Mouse (Mus musculus): ENCODE measurements around the gene Scarb1. TPM values are rescaled to one million over a fixed set of nuclear protein-coding genes. Genes with fewer than 3 reads are reported as not detected.

Scarb1 gene
- polyA plus RNA-seq, 1 experiment from 2014 or later = 76.6 TPM

DNA sequence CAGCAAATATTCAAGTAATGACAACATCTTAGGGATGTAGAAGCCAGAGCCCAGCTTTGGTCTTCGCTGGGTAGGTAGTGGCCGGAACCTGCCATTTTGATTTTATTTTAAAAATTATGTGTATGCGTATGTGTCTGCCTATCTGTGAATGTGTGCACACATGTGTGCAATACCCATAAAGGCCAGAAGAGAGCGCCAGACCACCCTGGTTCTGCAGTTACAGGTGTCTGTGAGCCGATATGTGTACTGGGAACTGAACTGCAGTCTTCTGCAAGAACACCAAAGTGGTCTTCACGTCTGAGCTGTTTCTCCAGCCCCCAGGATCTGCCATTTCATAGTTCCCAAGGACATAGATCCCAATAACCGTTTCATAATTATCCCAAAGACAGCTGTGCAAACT, 71.1 kb downstream of the Scarb1 start:
- Histone ChIP-seq H3K9me3 (replicated peaks) (peaks cover 3% of the 10 kb centered on the region; the same call in 1 of the 2 replicates), H3K4me3 (replicated peaks) (no peak overlapping the region), H3K27me3 (peaks cover 4% of the 10 kb centered on the region; the same call in 1 of the 2 replicates), H3K9ac (no peak overlapping the region), H3K4me2 (no peak overlapping the region), H3K36me3 (replicated peaks) (no peaks in the 10 kb centered on the region), H3K4me1 (replicated peaks) (peaks cover 33% of the 10 kb centered on the region), H3K27ac (replicated peaks) (no peak overlapping the region)
- ATAC-seq (ENCODE audit: insufficient read depth) = no peak
- WGBS (ENCODE audit: insufficient replicate concordance) = 76% methylated on average over 7 of the region's 7 CpGs

DNA sequence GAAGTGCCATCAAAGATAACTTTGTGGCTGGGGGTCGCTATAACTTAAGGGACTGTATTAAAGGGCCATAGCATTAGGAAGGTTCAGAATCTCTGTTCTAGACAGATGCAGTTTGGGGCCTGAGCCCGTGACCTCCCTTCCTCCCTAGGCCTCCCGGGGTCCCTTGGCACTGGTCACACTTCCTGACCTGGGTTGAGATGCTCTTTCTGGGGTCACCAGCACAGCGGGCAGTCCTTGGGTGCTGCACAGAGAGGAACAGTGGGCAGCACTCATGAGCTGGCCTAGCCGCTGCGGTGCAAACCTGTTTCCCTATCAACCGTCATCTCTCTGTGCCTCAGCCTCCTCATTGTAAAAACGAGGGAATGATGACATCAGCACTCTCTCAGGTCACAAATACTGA, 71.5 kb downstream of the Scarb1 start:
- no peak overlapping the region for H3K4me3 ChIP-seq (replicated peaks)
- peaks cover 3% of the 10 kb centered on the region; the same call in 1 of the 2 replicates for H3K9me3 ChIP-seq (replicated peaks)
- peaks cover 33% of the 10 kb centered on the region for H3K4me1 ChIP-seq (replicated peaks)
- H3K9ac ChIP-seq = no peak overlapping the region
- no peak overlapping the region for H3K4me2 ChIP-seq
- H3K36me3 ChIP-seq (replicated peaks) = no peaks in the 10 kb centered on the region
- 66% methylated on average over 8 of the region's 8 CpGs for WGBS (ENCODE audit: insufficient replicate concordance)
- peaks cover 4% of the 10 kb centered on the region; the same call in 1 of the 2 replicates for H3K27me3 ChIP-seq
- no peak for ATAC-seq (ENCODE audit: insufficient read depth)
- no peak overlapping the region for H3K27ac ChIP-seq (replicated peaks)

DNA sequence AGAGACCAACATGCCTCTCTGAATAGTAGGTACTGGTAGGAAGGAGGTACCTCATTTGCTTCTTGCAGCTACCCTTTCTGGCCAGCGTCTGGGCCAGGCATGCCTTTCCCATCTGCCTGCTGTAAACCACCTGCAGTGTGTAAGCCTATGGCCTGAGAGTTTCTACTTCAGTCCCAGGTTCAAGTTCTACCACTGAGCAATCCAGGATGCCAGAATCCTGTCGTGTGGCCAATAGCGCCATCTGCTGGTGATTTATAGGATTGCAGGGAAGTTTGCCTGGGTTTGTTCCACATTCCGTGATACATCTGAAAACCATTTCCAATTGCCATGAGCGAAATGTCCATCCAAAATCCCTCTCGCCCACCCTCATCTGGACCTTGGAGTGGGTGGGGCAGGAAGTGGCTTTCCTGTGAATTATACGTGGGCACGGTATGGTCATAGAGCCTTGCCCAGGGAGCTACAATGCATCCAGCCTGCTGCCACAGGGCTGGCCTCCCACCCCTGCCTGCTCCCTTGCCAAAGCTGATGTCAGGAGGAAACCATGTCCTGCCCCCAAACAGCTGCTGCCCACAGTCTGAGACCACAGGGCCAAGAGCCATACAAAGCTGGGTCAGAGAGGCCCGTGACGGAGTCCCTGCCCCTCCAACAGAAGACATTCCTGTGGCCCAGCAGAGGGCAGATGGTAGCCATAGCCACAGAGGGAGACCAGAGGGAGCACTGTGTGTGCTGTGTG, 72.7 kb downstream of the Scarb1 start:
- WGBS (ENCODE audit: insufficient replicate concordance) = 15% methylated on average over 10 of the region's 10 CpGs
- Histone ChIP-seq H3K4me3 (replicated peaks) (no peak overlapping the region), H3K27me3 (peaks cover 4% of the 10 kb centered on the region; the same call in 1 of the 2 replicates), H3K4me1 (replicated peaks) (peaks cover 24% of the 10 kb centered on the region), H3K4me2 (peak overlapping the region; percentile 50; the same call in 1 of the 2 replicates), H3K9ac (no peak overlapping the region), H3K27ac (replicated peaks) (no peak overlapping the region), H3K36me3 (replicated peaks) (no peaks in the 10 kb centered on the region), H3K9me3 (replicated peaks) (peaks cover 3% of the 10 kb centered on the region; the same call in 1 of the 2 replicates)
- no peak for ATAC-seq (ENCODE audit: insufficient read depth)

DNA sequence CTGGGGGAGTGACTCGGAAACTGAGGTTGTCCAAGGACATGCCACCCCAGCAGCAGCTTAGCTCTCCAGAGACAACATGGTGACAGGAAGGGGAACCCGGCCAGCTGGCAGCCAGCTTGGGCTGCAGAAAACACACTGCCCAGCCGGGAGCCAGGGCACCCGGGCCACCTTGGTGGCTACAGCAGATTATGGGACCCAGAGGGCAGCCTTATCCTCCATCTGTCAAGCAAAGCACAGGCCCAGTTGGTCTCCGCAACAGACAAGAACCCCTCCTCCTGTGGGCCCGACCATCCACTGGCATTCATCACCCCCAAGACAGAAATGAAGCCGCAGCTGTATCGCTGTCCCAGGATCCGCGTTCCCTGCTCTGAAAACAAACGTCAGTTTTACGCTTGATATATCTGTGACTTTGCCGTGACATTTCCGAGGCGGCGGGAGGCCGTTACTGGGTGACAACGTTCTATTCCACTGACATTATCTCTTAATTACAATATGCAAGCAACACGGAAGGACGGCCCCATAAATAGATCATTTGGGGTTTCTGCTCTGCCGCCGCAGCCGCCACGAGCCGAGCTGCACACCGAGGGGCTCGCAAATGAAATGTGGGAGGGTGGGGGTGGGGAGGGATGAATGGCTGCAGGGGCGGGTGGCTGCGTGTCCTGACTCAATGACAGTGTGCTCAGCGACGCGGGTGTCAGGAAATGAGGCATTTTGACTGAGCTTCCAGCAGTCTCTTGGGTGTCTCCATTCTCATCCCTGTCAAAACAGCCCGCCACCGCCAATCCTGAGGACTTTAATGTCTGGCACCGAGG, 73.5 kb downstream of the Scarb1 start:
- H3K4me2 ChIP-seq = peak overlapping the region; percentile 50
- no peak for ATAC-seq (ENCODE audit: insufficient read depth)

DNA sequence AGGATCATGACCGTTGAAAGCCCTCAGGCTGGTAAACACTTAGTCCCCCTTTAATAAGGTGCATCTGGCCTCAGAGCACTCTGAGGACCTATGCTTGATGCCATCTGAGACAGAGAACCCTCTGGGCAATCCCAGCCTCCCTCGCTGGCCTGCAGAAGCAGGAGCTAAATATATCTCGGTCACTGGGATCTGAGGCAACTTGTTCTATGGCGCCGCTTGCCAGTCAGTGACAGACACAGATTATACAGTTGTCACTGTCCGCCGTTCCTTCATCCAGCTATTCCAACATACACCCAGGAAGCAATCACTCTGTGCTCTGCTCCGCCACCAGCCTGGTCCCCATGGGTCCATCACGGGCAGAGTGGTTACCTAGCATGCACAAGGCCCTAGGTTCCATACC, 74.8 kb downstream of the Scarb1 start:
- no peak overlapping the region for H3K4me2 ChIP-seq
- no peak overlapping the region for H3K9ac ChIP-seq
- WGBS (ENCODE audit: insufficient replicate concordance) = 72% methylated on average over 9 of the region's 9 CpGs
- no peak overlapping the region for H3K4me3 ChIP-seq (replicated peaks)
- ATAC-seq (ENCODE audit: insufficient read depth) = no peak
- peaks cover 4% of the 10 kb centered on the region; the same call in 1 of the 2 replicates for H3K27me3 ChIP-seq
- H3K4me1 ChIP-seq (replicated peaks) = peaks cover 9% of the 10 kb centered on the region; the same call in 1 of the 2 replicates
- H3K9me3 ChIP-seq (replicated peaks) = peaks cover 3% of the 10 kb centered on the region; the same call in 1 of the 2 replicates
- H3K36me3 ChIP-seq (replicated peaks) = no peaks in the 10 kb centered on the region
- no peak overlapping the region for H3K27ac ChIP-seq (replicated peaks)

More for the DNA sequence above, 73.5 kb downstream of the Scarb1 start:
- H3K36me3 ChIP-seq (replicated peaks) = no peaks in the 10 kb centered on the region
- no peak overlapping the region for H3K9ac ChIP-seq
- H3K27me3 ChIP-seq = peaks cover 4% of the 10 kb centered on the region; the same call in 1 of the 2 replicates
- 39% methylated on average over 35 of the region's 35 CpGs for WGBS (ENCODE audit: insufficient replicate concordance)
- peaks cover 21% of the 10 kb centered on the region for H3K4me1 ChIP-seq (replicated peaks)
- H3K9me3 ChIP-seq (replicated peaks) = peaks cover 3% of the 10 kb centered on the region; the same call in 1 of the 2 replicates
- no peak overlapping the region for H3K4me3 ChIP-seq (replicated peaks)
- H3K27ac ChIP-seq (replicated peaks) = no peak overlapping the region

DNA sequence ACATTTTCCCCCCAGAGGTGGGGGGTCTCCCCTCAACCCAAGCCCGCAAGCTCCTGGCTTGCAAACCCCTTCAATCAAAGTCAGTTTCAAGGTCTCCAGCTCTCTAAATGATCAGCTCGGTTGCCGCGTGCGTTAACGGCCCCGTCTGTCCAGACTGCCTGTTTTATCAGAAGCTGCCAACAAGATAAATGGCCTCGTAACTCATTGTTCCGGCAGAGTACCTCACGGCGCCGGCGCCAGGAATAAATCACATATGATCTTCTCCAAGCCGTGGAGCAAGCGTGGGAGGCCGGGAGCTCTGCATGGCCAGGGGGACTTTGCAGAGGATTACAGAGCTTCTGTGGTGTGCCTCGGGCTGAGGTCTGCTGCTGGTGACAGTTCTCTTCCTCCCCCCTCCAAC, 76.2 kb downstream of the Scarb1 start:
- H3K27me3 ChIP-seq = peaks cover 4% of the 10 kb centered on the region; the same call in 1 of the 2 replicates
- H3K4me1 ChIP-seq (replicated peaks) = 0 out of 2 replicates have a peak, but pooled peaks cover 4% of the 10 kb centered on the region
- 19% methylated on average over 17 of the region's 17 CpGs for WGBS (ENCODE audit: insufficient replicate concordance)
- no peaks in the 10 kb centered on the region for H3K36me3 ChIP-seq (replicated peaks)
- H3K9me3 ChIP-seq (replicated peaks) = peaks cover under 1% of the 10 kb centered on the region; the same call in 1 of the 2 replicates
- no peak overlapping the region for H3K27ac ChIP-seq (replicated peaks)
- H3K4me3 ChIP-seq (replicated peaks) = no peak overlapping the region
- no peak overlapping the region for H3K4me2 ChIP-seq
- no peak overlapping the region for H3K9ac ChIP-seq
- ATAC-seq (ENCODE audit: insufficient read depth) = no peak

DNA sequence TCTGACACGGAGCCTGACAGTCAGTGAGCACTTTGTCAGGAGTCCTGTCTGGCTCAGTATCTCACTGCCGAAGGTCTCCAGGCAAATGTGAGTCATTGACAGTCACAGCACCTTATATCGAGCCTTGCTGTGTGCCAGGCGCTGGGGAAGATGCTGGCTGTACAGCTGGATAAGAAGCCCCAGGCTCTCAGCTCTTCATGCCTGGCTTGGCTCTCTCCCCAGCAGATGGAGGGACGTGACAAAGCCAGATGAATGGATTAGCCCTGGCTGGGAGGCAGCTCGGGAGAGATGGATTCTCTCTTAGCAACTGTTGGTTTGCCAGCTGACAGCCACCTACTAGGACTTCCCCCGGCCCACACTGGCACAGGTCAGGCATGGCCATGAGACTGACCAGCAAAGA, 78.3 kb downstream of the Scarb1 start:
- Histone ChIP-seq H3K9me3 (replicated peaks) (no peaks in the 10 kb centered on the region), H3K4me1 (replicated peaks) (no peaks in the 10 kb centered on the region), H3K27ac (replicated peaks) (no peak overlapping the region), H3K27me3 (peaks cover 4% of the 10 kb centered on the region; the same call in 1 of the 2 replicates), H3K36me3 (replicated peaks) (no peaks in the 10 kb centered on the region), H3K4me3 (replicated peaks) (no peak overlapping the region), H3K4me2 (no peak overlapping the region), H3K9ac (no peak overlapping the region)
- no peak for ATAC-seq (ENCODE audit: insufficient read depth)
- WGBS (ENCODE audit: insufficient replicate concordance) = 46% methylated on average over 7 of the region's 7 CpGs

DNA sequence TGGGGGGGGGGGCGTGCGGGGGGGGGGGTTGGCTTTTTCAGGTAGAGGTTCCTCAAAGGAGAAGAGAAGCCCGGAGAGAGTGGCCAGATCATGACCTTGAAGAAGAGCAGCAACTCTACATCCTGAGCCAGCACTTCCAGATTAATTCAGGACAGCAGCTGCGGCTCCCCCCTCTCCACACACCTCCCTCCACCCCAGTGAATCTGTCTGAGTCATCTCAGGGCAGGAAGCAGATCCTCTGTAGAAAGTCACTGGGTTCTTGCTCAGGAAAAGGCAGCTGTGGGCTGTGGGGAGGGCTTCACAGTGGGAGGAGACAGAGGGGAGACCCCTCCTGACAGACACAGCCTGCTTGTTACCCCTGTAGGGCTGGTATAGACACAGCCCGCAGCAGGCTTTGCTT, 87.0 kb downstream of the Scarb1 start:
- no peak for ATAC-seq (ENCODE audit: insufficient read depth)
- no peaks in the 10 kb centered on the region for H3K27me3 ChIP-seq
- H3K9me3 ChIP-seq (replicated peaks) = no peaks in the 10 kb centered on the region
- no peaks in the 10 kb centered on the region for H3K4me1 ChIP-seq (replicated peaks)
- 35% methylated on average over 5 of the region's 5 CpGs for WGBS (ENCODE audit: insufficient replicate concordance)
- no peak overlapping the region for H3K27ac ChIP-seq (replicated peaks)
- H3K4me2 ChIP-seq = no peak overlapping the region
- no peak overlapping the region for H3K4me3 ChIP-seq (replicated peaks)
- H3K9ac ChIP-seq = no peak overlapping the region
- H3K36me3 ChIP-seq (replicated peaks) = no peaks in the 10 kb centered on the region

DNA sequence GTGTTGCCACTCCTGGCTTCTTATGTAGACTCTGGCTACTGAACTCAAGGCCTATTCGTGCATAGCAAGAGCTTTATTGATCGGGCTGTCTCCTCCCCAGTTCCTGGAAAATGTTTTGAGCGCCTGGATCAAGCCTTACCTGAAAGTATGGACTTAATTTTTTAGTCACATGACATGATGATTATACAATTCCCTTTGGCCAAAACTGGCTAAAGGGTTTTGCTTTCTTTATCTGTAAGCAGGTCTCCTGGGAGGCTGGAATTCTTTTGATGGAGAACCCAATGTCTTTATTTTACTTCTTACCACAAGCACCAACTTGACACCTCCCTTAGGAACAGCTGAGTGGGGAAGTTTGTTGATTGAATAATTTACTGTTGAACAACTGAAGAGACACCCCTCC, 87.4 kb downstream of the Scarb1 start:
- no peaks in the 10 kb centered on the region for H3K36me3 ChIP-seq (replicated peaks)
- WGBS (ENCODE audit: insufficient replicate concordance) = 68% methylated on average over 3 of the region's 3 CpGs

DNA sequence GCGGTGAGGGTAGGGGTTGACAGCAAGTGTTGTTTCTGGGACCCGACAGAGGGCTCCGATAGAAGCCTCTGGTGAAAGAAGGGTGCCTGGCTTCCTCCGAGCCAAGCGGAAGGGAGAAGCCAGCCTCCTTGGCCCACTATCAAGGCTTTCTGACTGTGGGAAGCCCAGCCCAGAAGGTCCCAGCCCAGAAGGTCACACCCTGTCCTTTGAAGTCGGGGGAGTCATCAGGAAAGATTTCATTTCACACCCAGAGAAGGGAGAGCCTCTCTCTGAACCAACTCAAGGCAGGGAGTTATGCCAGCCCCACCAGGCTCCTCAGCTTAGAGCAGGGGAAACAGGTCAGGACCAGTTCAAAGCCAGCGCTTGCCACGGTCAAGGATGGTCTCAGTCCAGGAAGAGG, 88.2 kb downstream of the Scarb1 start:
- Histone ChIP-seq H3K27ac (replicated peaks) (no peak overlapping the region), H3K4me2 (no peak overlapping the region), H3K27me3 (no peaks in the 10 kb centered on the region; the same call in 1 of the 2 replicates), H3K4me3 (replicated peaks) (no peak overlapping the region), H3K36me3 (replicated peaks) (no peaks in the 10 kb centered on the region), H3K9me3 (replicated peaks) (no peaks in the 10 kb centered on the region), H3K4me1 (replicated peaks) (no peaks in the 10 kb centered on the region), H3K9ac (no peak overlapping the region)
- ATAC-seq (ENCODE audit: insufficient read depth) = no peak
- WGBS (ENCODE audit: insufficient replicate concordance) = 61% methylated on average over 8 of the region's 8 CpGs

More for the DNA sequence above, 87.4 kb downstream of the Scarb1 start:
- no peak for ATAC-seq (ENCODE audit: insufficient read depth)
- H3K27ac ChIP-seq (replicated peaks) = no peak overlapping the region
- H3K4me3 ChIP-seq (replicated peaks) = no peak overlapping the region
- no peaks in the 10 kb centered on the region for H3K4me1 ChIP-seq (replicated peaks)
- no peak overlapping the region for H3K9ac ChIP-seq
- no peaks in the 10 kb centered on the region for H3K27me3 ChIP-seq
- no peak overlapping the region for H3K4me2 ChIP-seq
- no peaks in the 10 kb centered on the region for H3K9me3 ChIP-seq (replicated peaks)
